ENCODE assay signal across 9 mouse cellular contexts in the genomic region with DNA sequence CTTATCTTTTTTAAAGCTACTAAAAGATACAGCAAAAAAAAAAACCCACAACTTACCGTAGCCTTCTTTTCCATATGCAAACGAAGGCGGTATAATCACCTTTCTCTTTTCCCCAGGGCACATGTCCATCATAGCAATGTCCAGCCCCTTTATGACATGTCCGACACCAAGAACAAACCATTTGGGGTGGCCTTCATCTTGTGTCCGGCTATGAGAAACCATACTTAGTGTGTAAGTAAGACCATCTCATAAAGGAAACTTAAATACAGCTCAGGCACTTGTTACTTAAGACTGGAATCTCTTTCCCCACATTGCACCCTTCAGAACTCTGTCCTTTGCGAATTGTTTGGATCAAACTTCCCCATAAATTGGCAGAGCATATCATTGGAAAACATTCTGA. TPM values are rescaled to one million over a fixed set of nuclear protein-coding genes. Genes with fewer than 3 reads are reported as not detected.
DNase-seq lines count a peak whose midpoint lies in the region; ATAC-seq and TF ChIP-seq lines count a peak whose summit lies in the region.
"Had no signal": no experiment of that assay in that cellular context is flagged by ENCODE, and none has a peak within 500 bp of the region (broad histone marks: within the 10 kb centered on the region; RNA-seq: fewer than 3 reads in every experiment).

No protein-coding gene starts in this region.

- TF ChIP-seq CTCF in layer of hippocampus, adult 2 months (conservative IDR thresholded peaks at IDR 0.05) = no peak

- H3ac ChIP-seq in myocyte (ENCODE audit: control insufficient read depth, insufficient read length) = no peak overlapping the region

- WGBS in embryonic facial prominence, embryonic 14.5 days = 83% methylated on average over 6 of the region's 6 CpGs
- 76% methylated on average over 6 of the region's 6 CpGs for WGBS in intestine, embryonic 16.5 days

- peak overlapping the region; percentile 77; the same call in 1 of the 2 replicates for H3K27ac ChIP-seq in layer of hippocampus, adult 2 months
- H3K27ac ChIP-seq in embryonic facial prominence, embryonic 14.5 days (replicated peaks; ENCODE audit: low read depth, low read length) = 0 out of 2 replicates have a peak overlapping the region, but pooled peaks have one; percentile 93
- no peak overlapping the region for H3K27ac ChIP-seq in intestine, embryonic 16.5 days (ENCODE audit: low read length)

- no peaks in the 10 kb centered on the region for H3K27me3 ChIP-seq in embryonic facial prominence, embryonic 14.5 days (replicated peaks; ENCODE audit: control insufficient read depth, insufficient read depth, low read length)
- H3K27me3 ChIP-seq in intestine, embryonic 16.5 days (replicated peaks; ENCODE audit: control insufficient read depth, insufficient read depth, low read length) = no peaks in the 10 kb centered on the region
- no peaks in the 10 kb centered on the region for H3K27me3 ChIP-seq in myocyte (ENCODE audit: control insufficient read depth, insufficient read depth, insufficient read length)

- no peak for DNase-seq in layer of hippocampus, adult 2 months (ENCODE audit: low spot score in 2 of 2)
- no peak for DNase-seq in layer of hippocampus, adult 11-12 months (ENCODE audit: low spot score)
- no peak for DNase-seq in embryonic facial prominence, embryonic 14.5 days (ENCODE audit: low spot score)
- DNase-seq in frontal cortex, postnatal 10 days (ENCODE audit: low spot score in 2 of 2) = no peak
- DNase-seq in gastrocnemius, adult 18-20 months (ENCODE audit: low spot score) = no peak

- H3K4me1 ChIP-seq in embryonic facial prominence, embryonic 14.5 days (ENCODE audit: control insufficient read depth, insufficient read depth, low read length) = peaks cover 19% of the 10 kb centered on the region
- H3K4me1 ChIP-seq in intestine, embryonic 16.5 days (ENCODE audit: control insufficient read depth, insufficient read depth, low read length) = peaks cover 17% of the 10 kb centered on the region

- no peaks in the 10 kb centered on the region for H3K9me3 ChIP-seq in embryonic facial prominence, embryonic 14.5 days (ENCODE audit: control insufficient read depth, low read length)
- H3K9me3 ChIP-seq in intestine, embryonic 16.5 days (ENCODE audit: control insufficient read depth, low read length) = no peaks in the 10 kb centered on the region

- no peak for TF ChIP-seq POLR2A in myocyte (IDR thresholded peaks at IDR 0.05; ENCODE audit: insufficient read length, low read depth)

- H3K79me2 ChIP-seq in myocyte (ENCODE audit: control insufficient read depth, insufficient read depth) = peaks cover 11% of the 10 kb centered on the region

- peaks cover 4% of the 10 kb centered on the region; the same call in 1 of the 2 replicates for H3K36me3 ChIP-seq in embryonic facial prominence, embryonic 14.5 days (ENCODE audit: control insufficient read depth, insufficient read depth, low read length)
- no peaks in the 10 kb centered on the region; the same call in 1 of the 2 replicates for H3K36me3 ChIP-seq in intestine, embryonic 16.5 days (ENCODE audit: control insufficient read depth, insufficient read depth, low read length)
- H3K36me3 ChIP-seq in myocyte (ENCODE audit: control insufficient read depth, insufficient read depth) = no peaks in the 10 kb centered on the region

- H3K4me3 ChIP-seq in layer of hippocampus, adult 2 months = peak overlapping the region; percentile 65
- peak overlapping the region; percentile 59 for H3K4me3 ChIP-seq in embryonic facial prominence, embryonic 14.5 days (ENCODE audit: low read depth, low read length)
- peak overlapping the region; percentile 58 for H3K4me3 ChIP-seq in intestine, embryonic 16.5 days (ENCODE audit: low read length)
- H3K4me3 ChIP-seq in myocyte = peak overlapping the region; percentile 33

- ATAC-seq in embryonic facial prominence, embryonic 14.5 days (ENCODE audit: low read depth) = no peak
- ATAC-seq in intestine, embryonic 16.5 days = no peak
- ATAC-seq in megakaryocyte progenitor cell, adult 5-6 weeks (replicated peaks; ENCODE audit: poor library complexity) = no peak

- H3K4me2 ChIP-seq in embryonic facial prominence, embryonic 14.5 days (ENCODE audit: low read depth, low read length) = peak overlapping the region; percentile 82
- H3K4me2 ChIP-seq in intestine, embryonic 16.5 days (ENCODE audit: low read depth, low read length) = peak overlapping the region; percentile 70
- peak overlapping the region; percentile 71 for H3K4me2 ChIP-seq in myocyte (ENCODE audit: low read depth)

- H3K9ac ChIP-seq in embryonic facial prominence, embryonic 14.5 days (ENCODE audit: low read depth, low read length) = peak overlapping the region; percentile 79
- H3K9ac ChIP-seq in intestine, embryonic 16.5 days (ENCODE audit: low read depth, low read length) = peak overlapping the region; percentile 67; the same call in 1 of the 2 replicates

TF ChIP-seq in myocyte, 11 proteins besides CTCF, POLR2A, EP300 and RAD21:
- TF ChIP-seq TCF3 (IDR thresholded peaks at IDR 0.05; ENCODE audit: insufficient read length, low read depth) = no peak
- TF ChIP-seq SRF (IDR thresholded peaks at IDR 0.05; ENCODE audit: control insufficient read depth, insufficient read length, low read depth) = no peak
- TF ChIP-seq POLR2AphosphoS2 (IDR thresholded peaks at IDR 0.05; ENCODE audit: insufficient read length, low read depth) = no peak
- TF ChIP-seq CEBPB (IDR thresholded peaks at IDR 0.05; ENCODE audit: insufficient read depth, poor library complexity, severe bottlenecking) = no peak
- no peak for TF ChIP-seq TCF12 (IDR thresholded peaks at IDR 0.05; ENCODE audit: insufficient read depth, poor library complexity, severe bottlenecking)
- no peak for TF ChIP-seq REST (IDR thresholded peaks at IDR 0.05; ENCODE audit: insufficient read depth, insufficient read length)
- no peak for TF ChIP-seq USF1 (IDR thresholded peaks at IDR 0.05; ENCODE audit: low read depth)
- no peak for TF ChIP-seq MYOD1 (IDR thresholded peaks at IDR 0.05; ENCODE audit: control insufficient read depth in 1 of 3, insufficient read length in 2 of 3, low read depth in 2 of 3)
- TF ChIP-seq MAX (IDR thresholded peaks at IDR 0.05; ENCODE audit: low read depth) = no peak
- no peak for TF ChIP-seq MYOG (IDR thresholded peaks at IDR 0.05; ENCODE audit: control insufficient read depth in 1 of 3, insufficient read depth in 1 of 3, insufficient read length in 2 of 3, low read depth in 2 of 3)
- no peak for TF ChIP-seq E2F4 (IDR thresholded peaks at IDR 0.05; ENCODE audit: insufficient read depth)

RNA-seq across cellular contexts. Expression of gene Fkbp7, which starts 1.3 kb away (rescaled TPM):
- total RNA-seq in layer of hippocampus, adult 2 months (2021) = 1 to 10 TPM; 5.0 to 6.1 TPM
- 128 and 157 TPM in 2 replicates for polyA plus RNA-seq in embryonic facial prominence, embryonic 14.5 days (2014; fragmentation: Nextera tagmentation; extraction: Ambion mirVana)
- 42.7 and 44.5 TPM in 2 replicates for polyA plus RNA-seq in intestine, embryonic 16.5 days (2015; fragmentation: Nextera tagmentation; extraction: Ambion mirVana)
- 34.8 TPM for polyA plus RNA-seq in myocyte (2012; fragmentation: generic; extraction: Trizol)
- total RNA-seq in megakaryocyte progenitor cell, adult 5-6 weeks (2015) = 18.5 and 19.0 TPM in 2 replicates
- 12.2 and 15.7 TPM in 2 replicates for total RNA-seq in megakaryocyte progenitor cell, adult 5-6 weeks (2017)
- total RNA-seq in gastrocnemius, adult 18-20 months (2021) = 1 to 10 TPM; 4.7 to 6.7 TPM

RNA-seq across cellular contexts. Expression of gene Plekha3, which starts 3.4 kb away (rescaled TPM):
- total RNA-seq in layer of hippocampus, adult 2 months (2021) = 10 to 100 TPM; 43.9 to 48.0 TPM
- polyA plus RNA-seq in embryonic facial prominence, embryonic 14.5 days (2014; fragmentation: Nextera tagmentation; extraction: Ambion mirVana) = 11.9 and 13.3 TPM in 2 replicates
- 2.1 and 2.2 TPM in 2 replicates for polyA plus RNA-seq in intestine, embryonic 16.5 days (2015; fragmentation: Nextera tagmentation; extraction: Ambion mirVana)
- 13.1 TPM for polyA plus RNA-seq in myocyte (2012; fragmentation: generic; extraction: Trizol)
- total RNA-seq in megakaryocyte progenitor cell, adult 5-6 weeks (2015) = 28.2 and 36.1 TPM in 2 replicates
- 17.5 and 25.6 TPM in 2 replicates for total RNA-seq in megakaryocyte progenitor cell, adult 5-6 weeks (2017)
- 10 to 100 TPM; 10.7 TPM for total RNA-seq in gastrocnemius, adult 18-20 months (2021)

RNA-seq across cellular contexts. Expression of gene Pjvk, which starts 23.4 kb away (rescaled TPM):
- total RNA-seq in layer of hippocampus, adult 2 months (2021) = under 1 TPM in 1 of 2 experiments, not detected in 1; 0.39 TPM
- polyA plus RNA-seq in embryonic facial prominence, embryonic 14.5 days (2014; fragmentation: Nextera tagmentation; extraction: Ambion mirVana) = 0.56 TPM in 1 of 2 replicates, not detected in the other
- polyA plus RNA-seq in intestine, embryonic 16.5 days (2015; fragmentation: Nextera tagmentation; extraction: Ambion mirVana) = not detected in 2 replicates
- 0.04 TPM for polyA plus RNA-seq in myocyte (2012; fragmentation: generic; extraction: Trizol)
- total RNA-seq in megakaryocyte progenitor cell, adult 5-6 weeks (2015) = 0.37 and 0.81 TPM in 2 replicates
- total RNA-seq in megakaryocyte progenitor cell, adult 5-6 weeks (2017) = not detected in 2 replicates
- not detected for total RNA-seq in gastrocnemius, adult 18-20 months (2021)
- total RNA-seq: layer of hippocampus, postnatal 25 days had no signal

RNA-seq across cellular contexts. Expression of gene Prkra, which starts 23.8 kb away (rescaled TPM):
- 10 to 100 TPM; 17.7 to 19.3 TPM for total RNA-seq in layer of hippocampus, adult 2 months (2021)
- 52.8 and 61.0 TPM in 2 replicates for polyA plus RNA-seq in embryonic facial prominence, embryonic 14.5 days (2014; fragmentation: Nextera tagmentation; extraction: Ambion mirVana)
- 37.8 and 38.3 TPM in 2 replicates for polyA plus RNA-seq in intestine, embryonic 16.5 days (2015; fragmentation: Nextera tagmentation; extraction: Ambion mirVana)
- polyA plus RNA-seq in myocyte (2012; fragmentation: generic; extraction: Trizol) = 15.3 TPM
- total RNA-seq in megakaryocyte progenitor cell, adult 5-6 weeks (2015) = 35.2 and 43.9 TPM in 2 replicates
- 11.3 and 15.2 TPM in 2 replicates for total RNA-seq in megakaryocyte progenitor cell, adult 5-6 weeks (2017)
- total RNA-seq in gastrocnemius, adult 18-20 months (2021) = 1 to 10 TPM; 3.0 TPM
